Mouse (Mus musculus): ENCODE measurements at regions not wholly inside any gene's neighbourhood (a gene's known extent, or its start where the extent isn't known, plus 50 kb on each side); places are given as distances from the start of the nearest gene placed in this dataset.
A peak's percentile ranks its signal among the peaks of the same experiment; 100 is the strongest.

DNA sequence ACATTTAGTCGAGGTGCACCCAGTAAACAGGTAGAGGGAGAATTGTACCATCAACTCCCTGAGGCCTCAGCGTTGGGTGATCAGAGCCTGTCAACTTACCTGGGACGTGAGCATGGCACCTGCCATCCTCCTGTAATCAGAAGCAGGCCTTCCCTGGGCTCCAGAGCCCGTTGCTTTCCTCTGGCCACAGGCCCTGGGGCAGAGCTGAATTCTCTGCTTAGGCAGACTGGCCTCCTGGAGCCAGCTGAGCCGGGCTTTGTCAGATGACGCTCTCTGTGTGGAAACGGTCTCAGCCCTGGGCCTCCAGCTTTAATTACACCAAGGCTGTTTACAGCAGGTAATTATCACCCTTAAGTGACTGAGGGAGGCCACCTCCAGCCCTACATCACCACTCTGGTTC lies 92.6 kb upstream of the Pmepa1 start:
- no peak for DNase-seq (ENCODE audit: low read depth, low spot score)

DNA sequence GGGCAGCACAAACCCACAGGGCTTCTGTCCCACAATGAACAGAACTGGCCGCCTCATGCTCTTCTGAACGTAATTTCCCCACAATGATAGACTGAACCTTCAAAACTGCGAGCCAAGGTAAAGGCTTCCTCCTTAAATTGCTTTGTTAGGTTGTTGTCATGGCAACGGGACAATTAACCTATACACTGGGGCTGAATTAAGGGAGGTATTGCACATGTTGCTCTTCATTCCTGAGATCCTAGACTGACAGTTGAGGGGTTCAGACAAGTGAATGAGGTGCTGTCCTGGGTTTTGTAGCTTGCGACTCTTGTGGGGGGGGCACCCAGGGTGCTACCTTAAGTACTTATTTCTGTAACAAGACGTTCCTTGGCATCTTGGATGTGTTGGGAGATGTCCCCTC lies 100.6 kb upstream of the Pmepa1 start:
- no peak for DNase-seq (ENCODE audit: low read depth, low spot score)

DNA sequence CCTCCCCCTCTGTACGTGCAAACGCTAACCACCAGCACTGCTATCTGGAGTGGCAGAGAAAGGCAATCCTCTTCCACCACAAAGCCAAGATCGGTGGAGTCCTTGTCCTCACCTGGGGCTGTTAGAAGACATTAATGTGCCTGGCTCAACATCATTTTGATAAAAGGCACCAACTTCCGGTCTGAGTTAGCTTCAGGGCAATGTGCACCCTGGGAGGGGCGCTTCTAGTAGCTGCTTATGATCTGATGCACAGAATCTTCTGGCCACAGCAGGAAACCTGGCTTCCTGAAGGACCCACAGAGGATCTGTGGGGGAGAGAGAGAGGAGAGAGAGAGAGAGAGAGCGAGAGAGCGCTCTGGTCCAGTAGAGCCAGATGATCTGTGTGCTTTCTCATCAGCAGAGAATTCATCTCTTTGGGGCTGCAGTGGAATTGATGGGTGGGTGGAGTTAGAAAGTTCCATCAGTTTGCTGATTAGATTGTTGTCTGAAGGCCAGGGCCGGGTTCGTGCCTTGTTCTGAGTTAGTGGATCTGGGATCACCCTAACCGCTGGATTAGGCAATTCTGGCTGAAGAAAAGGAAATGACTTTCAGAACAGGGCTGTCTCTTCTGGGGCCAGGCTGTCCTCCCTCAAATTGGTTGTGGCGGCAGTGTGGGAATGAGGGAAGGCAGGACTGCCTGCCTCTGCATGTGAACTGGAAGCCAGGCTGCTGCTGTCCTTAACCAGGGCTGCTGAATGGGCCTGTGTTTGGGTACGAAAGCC lies 101.3 kb upstream of the Pmepa1 start:
- no peak for DNase-seq (ENCODE audit: low read depth, low spot score)

- no peak for DNase-seq (ENCODE audit: low read depth, low spot score)
Measured at GRCm38 (mm10) chr2:173379736-173380135, 103.4 kb upstream of the Pmepa1 start.

- no peak for DNase-seq (ENCODE audit: low read depth, low spot score)
Measured at GRCm38 (mm10) chr2:173380341-173380761, 104.0 kb upstream of the Pmepa1 start.

- DNase-seq (ENCODE audit: low read depth, low spot score), result peak; percentile 49
Measured at GRCm38 (mm10) chr2:173382176-173382813, 106.0 kb upstream of the Pmepa1 start.

DNA sequence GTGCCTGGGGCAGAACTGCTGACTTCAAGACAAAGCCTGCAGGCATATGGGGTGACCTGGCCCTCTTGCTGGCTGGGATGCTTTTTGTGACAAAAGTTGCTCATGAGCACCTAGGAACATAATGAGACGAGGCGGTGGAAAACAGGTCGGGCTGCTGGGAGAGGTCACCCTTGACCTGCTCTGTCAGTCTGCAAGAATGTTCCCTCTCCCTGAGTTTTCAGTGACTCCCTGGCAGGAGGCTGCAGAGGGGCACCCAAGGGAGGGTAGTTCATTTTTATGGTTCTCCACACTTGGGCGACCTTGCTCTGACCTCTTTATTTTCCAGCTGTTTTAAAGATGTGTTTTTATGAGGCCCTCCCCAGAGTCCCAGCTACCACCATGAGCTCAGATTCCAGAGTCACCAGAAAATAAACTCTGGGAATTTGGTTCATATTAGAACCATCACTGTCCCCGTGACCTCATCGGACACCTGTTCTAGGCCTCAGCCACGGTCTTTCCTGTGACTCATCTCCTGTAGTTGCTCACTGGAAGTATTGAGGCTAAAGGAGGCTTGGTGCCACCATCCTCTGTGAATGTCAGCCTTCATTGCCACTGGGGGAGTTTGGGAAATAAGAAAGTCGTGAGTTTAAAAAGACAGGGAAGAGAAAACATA lies 108.7 kb upstream of the Pmepa1 start:
- DNase-seq (ENCODE audit: low read depth, low spot score), result no peak

DNA sequence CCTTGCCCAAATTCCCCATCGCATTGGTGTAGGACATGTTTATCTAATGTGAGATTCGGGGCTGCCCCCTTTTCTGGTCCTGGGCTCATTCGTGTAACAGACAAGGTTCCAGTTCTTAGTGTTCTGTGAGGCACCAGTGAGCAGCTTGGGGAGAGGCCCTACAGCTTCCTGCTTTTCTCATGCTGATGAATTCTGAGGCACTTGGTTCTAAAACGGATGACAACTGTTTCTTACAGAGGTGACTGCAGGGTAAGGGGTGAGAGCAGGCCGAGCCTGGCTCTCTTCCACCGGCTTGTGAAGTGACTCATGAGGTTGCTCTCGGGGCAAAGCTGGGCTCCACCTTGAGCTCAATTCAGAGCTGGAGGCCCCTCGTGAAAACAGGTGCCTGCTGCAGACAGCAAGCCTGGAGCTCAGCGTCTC lies 109.4 kb upstream of the Pmepa1 start:
- no peak for DNase-seq (ENCODE audit: low read depth, low spot score)

DNA sequence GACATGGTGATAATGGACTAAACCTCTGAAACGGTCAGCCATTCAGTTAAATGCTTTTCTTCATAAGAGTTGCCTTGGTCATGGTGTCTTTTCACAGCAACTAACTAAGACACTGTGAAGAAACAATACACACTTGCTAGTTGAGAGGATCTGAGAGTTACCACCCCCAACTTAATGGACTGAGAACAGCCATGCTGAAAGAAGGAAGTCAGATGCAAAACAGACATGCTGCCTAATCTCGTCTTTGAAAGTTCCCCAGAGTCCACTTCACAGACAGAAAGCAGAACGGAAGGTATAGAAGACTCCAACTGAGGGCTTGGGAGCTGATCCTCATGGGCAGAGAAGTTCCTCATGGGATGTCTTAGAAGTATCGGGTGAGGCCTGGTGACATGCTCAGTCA lies 111.8 kb upstream of the Pmepa1 start:
- DNase-seq (ENCODE audit: low read depth, low spot score), result no peak

GRCm38 (mm10) chr2:173392557-173393323 lies 116.4 kb upstream of the Pmepa1 start:
- DNase-seq (ENCODE audit: low read depth, low spot score), result no peak

DNA sequence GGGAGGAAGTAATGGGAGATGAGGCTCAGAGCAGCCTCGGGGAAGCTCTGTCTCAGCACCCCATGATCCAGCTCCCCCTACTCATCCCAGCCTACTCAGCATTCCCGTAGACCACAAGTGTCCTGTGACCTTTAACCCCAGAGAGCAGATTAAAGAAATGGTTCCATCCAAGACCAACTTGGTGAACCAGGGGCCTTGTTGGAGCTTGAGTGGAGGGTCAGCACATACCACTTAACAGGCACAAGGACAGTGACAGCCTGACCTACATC lies 116.9 kb upstream of the Pmepa1 start:
- no peak for DNase-seq (ENCODE audit: low read depth, low spot score)

GRCm38 (mm10) chr2:173395526-173395925 lies 119.2 kb upstream of the Pmepa1 start:
- DNase-seq (ENCODE audit: low read depth, low spot score), result no peak

- DNase-seq (ENCODE audit: low read depth, low spot score), result no peak
Measured at GRCm38 (mm10) chr2:173397846-173398331, 121.6 kb upstream of the Pmepa1 start.

- DNase-seq (ENCODE audit: low read depth, low spot score), result no peak
Measured at GRCm38 (mm10) chr2:173405629-173406028, 116.8 kb upstream of the 1700021F07Rik start.

DNA sequence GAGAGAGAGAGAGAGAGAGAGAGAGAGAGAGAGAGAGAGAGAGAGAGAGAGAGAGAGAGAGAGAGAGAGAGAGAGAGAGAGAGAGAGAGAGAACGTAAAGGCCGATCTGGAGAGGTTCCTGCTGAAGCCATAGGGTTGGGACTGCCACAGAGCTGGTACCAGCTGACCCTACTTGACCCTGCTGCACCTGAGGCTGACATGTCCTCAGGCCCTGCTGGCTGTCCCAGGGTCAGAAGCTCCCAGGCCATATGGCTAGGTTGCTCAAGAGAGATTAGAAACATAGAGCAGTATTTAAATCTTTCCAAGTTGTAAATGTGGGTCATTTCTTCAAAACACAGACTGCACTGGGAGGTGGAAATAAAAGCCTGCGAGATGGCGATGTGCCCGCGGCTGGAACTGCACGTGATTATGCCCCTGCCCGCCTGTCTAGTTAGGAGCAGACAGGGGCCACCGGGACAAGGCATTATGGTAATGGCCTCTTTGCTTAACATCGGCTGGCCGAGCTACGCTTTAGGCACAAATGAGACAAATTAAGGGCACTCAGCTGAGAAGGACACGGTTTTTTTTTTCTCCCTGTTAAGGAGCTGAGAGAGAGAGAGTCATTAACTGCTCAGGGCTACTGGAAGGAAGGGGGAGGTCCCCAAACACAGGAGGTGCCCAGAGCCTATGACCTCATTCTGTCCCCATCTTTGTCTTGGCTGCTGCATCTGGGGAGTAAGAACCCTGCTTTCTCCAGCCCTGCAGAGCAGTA lies 115.9 kb upstream of the 1700021F07Rik start:
- DNase-seq (ENCODE audit: low read depth, low spot score), result no peak

DNA sequence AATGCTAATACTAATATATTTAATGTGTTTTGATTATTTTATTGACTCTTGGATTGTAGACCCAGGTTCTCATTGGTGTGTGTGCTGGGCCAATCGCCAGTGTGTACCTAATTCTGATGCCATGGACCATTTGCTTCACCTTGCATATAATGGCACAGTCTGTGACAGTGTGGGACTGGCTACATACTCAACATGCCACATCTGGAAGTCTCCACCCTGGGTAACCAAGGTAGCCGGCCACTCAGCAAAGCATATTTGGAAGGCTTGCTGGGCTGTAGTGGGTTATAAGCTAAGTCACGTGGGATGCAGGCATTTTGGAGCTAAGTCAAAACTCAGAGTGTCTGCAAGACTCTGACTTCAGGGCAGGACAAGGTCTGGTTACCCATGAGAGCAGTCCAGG lies 115.3 kb upstream of the 1700021F07Rik start:
- DNase-seq (ENCODE audit: low read depth, low spot score), result no peak

DNA sequence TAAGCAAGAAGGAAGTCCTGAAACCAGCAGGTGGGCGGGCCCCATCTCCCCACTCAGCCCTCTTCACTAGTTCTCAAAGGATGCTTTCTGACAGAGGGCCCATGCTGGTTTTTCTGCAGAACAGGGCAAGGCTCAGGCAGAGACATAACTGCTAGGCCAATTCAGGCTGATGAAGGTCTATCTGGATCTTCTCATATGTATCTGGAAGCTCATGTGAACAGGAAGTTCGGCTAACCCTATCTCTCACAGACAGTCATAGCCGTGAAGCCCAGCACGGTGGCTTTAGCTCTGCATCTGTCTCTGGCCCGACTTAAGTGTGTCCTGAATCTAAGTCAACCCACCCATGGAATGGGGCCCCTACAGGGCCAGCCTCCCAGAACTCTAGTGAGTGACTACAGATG lies 113.7 kb upstream of the 1700021F07Rik start:
- DNase-seq (ENCODE audit: low read depth, low spot score), result no peak

DNA sequence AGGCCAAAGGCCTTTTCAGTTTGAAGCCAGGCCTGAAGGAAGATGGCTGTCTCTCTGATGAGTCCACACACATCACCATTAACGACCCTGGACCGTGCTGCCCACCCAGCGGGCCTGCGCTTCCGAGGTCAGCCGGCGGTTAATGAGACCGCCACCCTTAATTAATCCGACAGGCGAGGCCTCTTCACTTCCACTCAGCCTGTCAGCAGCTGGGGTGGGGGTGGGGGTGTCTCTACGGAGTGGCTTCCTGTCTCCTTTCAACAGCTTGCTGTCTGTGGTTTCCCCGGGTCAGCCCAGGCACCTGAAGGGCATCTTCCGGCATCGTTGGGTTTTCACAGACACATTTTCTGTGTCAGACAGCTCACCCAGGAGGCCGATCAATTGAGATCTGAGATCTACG lies 113.0 kb upstream of the 1700021F07Rik start:
- DNase-seq (ENCODE audit: low read depth, low spot score), result peak; percentile 63

- no peak for DNase-seq (ENCODE audit: low read depth, low spot score)
Measured at GRCm38 (mm10) chr2:173413906-173414656, 108.3 kb upstream of the 1700021F07Rik start.

GRCm38 (mm10) chr2:173415429-173415828 lies 107.0 kb upstream of the 1700021F07Rik start:
- DNase-seq (ENCODE audit: low read depth, low spot score), result no peak

DNA sequence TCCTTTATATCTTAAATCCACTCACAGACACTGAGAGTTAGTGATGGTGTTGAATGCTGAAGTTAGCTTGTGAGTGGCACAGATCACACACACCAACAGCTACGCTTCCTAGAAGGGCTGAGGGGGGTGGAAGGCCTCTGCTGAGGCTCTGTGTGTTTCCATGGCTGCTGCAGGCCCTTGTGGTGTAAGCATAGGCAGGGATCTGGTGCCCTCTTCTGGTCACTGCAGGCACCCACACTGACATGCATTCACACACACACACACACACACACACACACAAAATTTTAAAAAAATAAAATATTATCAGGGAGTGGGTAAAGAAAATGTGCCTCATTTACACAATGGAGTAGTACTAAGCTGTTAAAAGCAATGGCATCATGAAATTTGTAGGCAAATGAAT lies 105.5 kb upstream of the 1700021F07Rik start:
- DNase-seq (ENCODE audit: low read depth, low spot score), result no peak
